Mouse (Mus musculus) T-cell, adult 2 months (primary cell): Measurements from ENCODE around the gene Gm17555.
"Not testable (repeated sequence)": the region's sequence is repeated elsewhere in the genome, so short reads cannot be mapped to it uniquely, and the experiment has no call there.

Source experiments
- DNase-seq: peaks from one replicate; pipeline ENCODE4 v3.0.0; 2022; ENCODE audit warnings: low spot score

Gene Gm17555

GRCm38 (mm10) chr2:126214800-126215199 lies at the start of gene Gm17555:
Gene Gm17555 (plus strand): TSS chr2:126215100.
- not testable (repeated sequence) for DNase-seq

- DNase-seq: no peak
Measured at GRCm38 (mm10) chr2:126165277-126166018, 49.5 kb upstream of the Gm17555 start.

GRCm38 (mm10) chr2:126166335-126166734 lies 48.6 kb upstream of the Gm17555 start:
- DNase-seq: no peak

GRCm38 (mm10) chr2:126166848-126167617 lies 47.9 kb upstream of the Gm17555 start:
- DNase-seq: no peak

- DNase-seq: no peak
Measured at GRCm38 (mm10) chr2:126171427-126171826, 43.5 kb upstream of the Gm17555 start.

- no peak for DNase-seq
Measured at GRCm38 (mm10) chr2:126191306-126191705, 23.6 kb upstream of the Gm17555 start.

GRCm38 (mm10) chr2:126192129-126192528 lies 22.8 kb upstream of the Gm17555 start:
- DNase-seq: no peak

- DNase-seq: no peak
Measured at GRCm38 (mm10) chr2:126195631-126196356, 19.1 kb upstream of the Gm17555 start.

- no peak for DNase-seq
Measured at GRCm38 (mm10) chr2:126198971-126199370, 15.9 kb upstream of the Gm17555 start.

GRCm38 (mm10) chr2:126211011-126211680 lies 3.8 kb upstream of the Gm17555 start:
- no peak for DNase-seq

GRCm38 (mm10) chr2:126227581-126227980 lies 12.7 kb downstream of the Gm17555 start:
- DNase-seq: no peak

- DNase-seq: no peak
Measured at GRCm38 (mm10) chr2:126231731-126232130, 16.8 kb downstream of the Gm17555 start.

- DNase-seq: no peak
Measured at GRCm38 (mm10) chr2:126236905-126237304, 22.0 kb downstream of the Gm17555 start.

- DNase-seq: no peak
Measured at GRCm38 (mm10) chr2:126245446-126245845, 30.5 kb downstream of the Gm17555 start.

- DNase-seq: no peak
Measured at GRCm38 (mm10) chr2:126248536-126248935, 33.6 kb downstream of the Gm17555 start.

- no peak for DNase-seq
Measured at GRCm38 (mm10) chr2:126252211-126252610, 37.3 kb downstream of the Gm17555 start.
